Mouse (Mus musculus): ENCODE measurements around the gene Prr12.

- no peak for TF ChIP-seq CTCF (IDR thresholded peaks at IDR 0.05; ENCODE audit: extremely low read depth, insufficient read depth, low read length)
- TF ChIP-seq POLR2A (IDR thresholded peaks at IDR 0.05; ENCODE audit: extremely low read depth, insufficient read depth, low read length), result no peak
Observed at GRCm38 (mm10) chr7:44984833-44985164, 67.9 kb downstream of the Prr12 start.

Measured in cortical plate, adult 2 months (tissue).